Mouse (Mus musculus) left cerebral cortex, postnatal 14 days (tissue): ENCODE measurements around the gene Fry. TPM values are rescaled to one million over a fixed set of nuclear protein-coding genes. Genes with fewer than 3 reads are reported as not detected.
"Not testable (repeated sequence)": the region's sequence is repeated elsewhere in the genome, so short reads cannot be mapped to it uniquely, and the experiment has no call there.

Experiments
- DNase-seq, 2 experiments: peaks; one replicate each; pipeline ENCODE4 v3.0.0; 2021 to 2022; ENCODE audit warnings: low spot score in 2 of 2, mixed read lengths in 1 of 2
- intact Hi-C: fragments of 180-260 bp; cut with DNase I; formaldehyde crosslinking; loops from one replicate; pipeline ENCODE4 v1.15.1; 2025
- total RNA-seq, 2 experiments: library from RNA; stranded (reverse); gene quantifications; 2 replicates each; pipeline ENCODE4 v1.2.3; 2021

The Fry gene
- total RNA-seq, 2 experiments from 2014 or later: 189 to 195 TPM

DNA sequence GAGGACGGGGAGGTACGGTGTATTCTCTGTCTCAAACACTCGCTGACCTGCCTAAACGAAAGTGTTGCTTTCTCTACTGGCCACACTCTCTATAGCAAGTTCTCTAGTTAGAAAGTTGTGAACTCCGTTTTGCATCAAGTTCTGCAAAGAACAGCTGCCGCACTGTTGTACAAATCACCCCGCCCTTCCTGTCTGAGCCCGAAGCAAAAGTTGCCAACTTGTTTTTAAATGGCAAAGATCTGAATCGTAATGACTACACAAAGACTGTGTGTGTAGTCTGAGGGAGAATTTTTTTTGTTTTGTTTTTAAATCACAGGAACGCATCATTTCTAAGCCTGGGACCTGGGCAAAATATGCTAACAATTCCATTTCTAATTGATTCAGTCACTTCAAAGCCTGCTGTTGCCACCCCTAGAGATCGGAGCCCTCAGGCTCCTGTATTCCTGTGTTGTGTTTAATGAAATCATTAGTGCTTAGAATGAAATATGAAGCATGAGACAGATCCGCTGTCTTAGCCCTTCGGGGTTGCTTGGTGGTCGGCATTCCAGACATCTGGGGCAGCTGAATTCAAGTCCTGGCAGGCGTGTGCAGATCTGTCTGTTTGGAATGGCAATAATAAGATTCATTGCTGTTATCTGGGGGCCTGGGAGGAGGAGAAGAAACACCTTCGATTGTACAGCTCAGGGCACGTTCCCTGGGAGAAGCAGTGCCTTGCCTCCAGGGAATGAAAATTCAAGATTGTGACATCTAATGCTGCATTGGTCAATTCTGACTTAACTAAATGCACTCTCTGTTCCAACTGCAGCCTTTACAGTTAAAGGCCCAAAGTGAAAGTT lies 339.7 kb downstream of the Fry start:
- peak in 1 of 2 experiments; percentile 16 for DNase-seq
- intact Hi-C loops: no loop called here

DNA sequence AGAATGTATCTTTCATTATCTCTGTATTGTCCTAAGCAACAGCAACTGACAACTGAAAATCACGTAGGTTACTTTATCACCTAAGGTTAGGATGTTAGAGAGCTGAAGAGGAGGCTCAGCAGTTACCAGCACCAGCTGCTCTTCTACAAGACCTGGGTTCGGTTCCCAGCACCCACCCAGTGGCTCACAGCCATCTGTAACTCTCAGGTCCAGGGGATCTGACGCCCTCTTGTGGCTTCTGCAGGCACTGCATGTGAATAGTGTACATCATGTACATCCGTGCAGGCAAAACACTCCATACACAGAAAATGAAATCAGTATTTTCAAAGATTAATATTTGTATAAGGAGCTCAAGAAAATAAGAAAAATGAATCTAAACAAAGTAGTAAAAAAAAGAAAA lies 341.4 kb downstream of the Fry start:
- DNase-seq: peak in 1 of 2 experiments; percentile 25
- intact Hi-C loops: no loop called here

DNA sequence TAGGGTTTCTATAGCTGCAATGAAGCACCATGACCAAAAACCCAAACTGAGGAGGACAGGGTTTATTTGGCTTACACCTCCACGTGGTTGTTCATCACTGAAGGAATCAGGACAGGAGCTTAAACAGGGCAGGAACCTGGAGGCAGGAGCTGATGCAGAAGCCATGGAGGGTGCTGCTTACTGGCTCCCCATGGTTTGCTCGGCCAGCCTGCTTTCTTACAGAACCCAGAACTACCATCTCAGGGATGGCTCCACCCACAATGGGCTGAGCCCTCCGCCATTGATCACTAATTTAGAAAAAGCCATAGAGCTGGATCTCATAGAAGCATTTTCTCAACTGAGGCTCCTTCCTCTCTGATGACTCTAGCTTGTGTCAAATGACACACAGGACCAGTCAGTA lies 346.3 kb downstream of the Fry start:
- DNase-seq: no peak
- intact Hi-C loops: no loop called here

DNA sequence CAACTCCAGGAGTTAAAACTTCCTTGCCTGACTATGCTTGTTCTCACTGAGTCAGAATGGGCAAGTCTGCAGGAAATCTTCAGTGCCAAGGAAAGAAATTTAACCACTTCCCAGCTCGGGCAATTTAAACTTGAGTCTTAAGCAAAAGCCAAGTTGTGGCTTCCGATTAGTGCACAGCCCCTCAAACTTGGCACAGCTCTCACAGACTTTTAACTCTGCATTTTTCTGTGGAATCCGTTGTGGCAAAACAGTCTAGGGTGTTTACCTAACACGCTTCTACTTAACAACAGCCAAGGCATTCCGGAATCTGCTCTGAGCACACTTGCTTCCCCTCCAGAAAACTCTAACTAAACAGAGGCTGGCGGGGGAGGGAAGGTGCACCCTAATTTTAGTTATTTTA lies 346.8 kb downstream of the Fry start:
- no peak for DNase-seq

DNA sequence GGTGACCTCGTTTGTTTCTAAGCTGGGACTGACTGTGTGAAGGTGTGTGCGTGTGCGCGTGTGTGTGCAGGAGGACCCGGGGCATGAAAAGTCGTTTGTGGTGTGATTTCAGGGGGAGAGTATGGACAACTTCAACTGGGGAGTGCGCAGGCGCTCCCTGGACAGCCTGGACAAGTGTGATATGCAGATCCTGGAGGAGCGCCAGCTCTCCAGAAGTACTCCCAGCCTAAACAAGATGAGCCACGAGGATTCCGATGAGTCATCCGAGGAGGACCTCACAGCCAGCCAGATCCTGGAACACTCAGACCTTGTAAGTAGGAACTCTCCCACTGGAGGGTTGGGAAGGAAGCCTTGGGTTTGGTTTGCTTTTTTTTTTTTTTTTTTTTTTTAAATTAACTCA lies 347.7 kb downstream of the Fry start:
- DNase-seq: peak; percentile 80 to 92
- intact Hi-C loops: no loop called here

More for the DNA sequence above, 346.8 kb downstream of the Fry start:
- intact Hi-C loops: no loop called here

DNA sequence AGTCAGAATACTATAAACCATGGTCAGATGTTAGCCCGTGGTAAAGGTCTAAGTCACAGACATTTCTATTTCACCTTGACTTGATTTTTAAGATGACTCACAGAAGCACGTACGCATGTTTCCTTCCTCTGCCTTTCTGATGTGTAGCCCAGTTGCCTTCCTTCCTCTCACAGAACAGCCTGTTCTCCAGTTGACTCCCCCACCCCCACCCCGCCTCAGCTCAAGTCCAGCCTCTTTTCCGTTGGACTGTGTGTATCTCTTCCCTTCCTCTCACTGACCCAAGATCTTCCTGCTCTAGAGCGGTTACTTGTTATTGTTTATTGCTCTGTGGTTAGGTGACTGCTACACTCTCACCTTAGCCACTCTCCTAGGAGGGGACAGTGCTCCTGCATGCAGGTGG lies 350.0 kb downstream of the Fry start:
- no peak for DNase-seq
- intact Hi-C loops: no loop called here

DNA sequence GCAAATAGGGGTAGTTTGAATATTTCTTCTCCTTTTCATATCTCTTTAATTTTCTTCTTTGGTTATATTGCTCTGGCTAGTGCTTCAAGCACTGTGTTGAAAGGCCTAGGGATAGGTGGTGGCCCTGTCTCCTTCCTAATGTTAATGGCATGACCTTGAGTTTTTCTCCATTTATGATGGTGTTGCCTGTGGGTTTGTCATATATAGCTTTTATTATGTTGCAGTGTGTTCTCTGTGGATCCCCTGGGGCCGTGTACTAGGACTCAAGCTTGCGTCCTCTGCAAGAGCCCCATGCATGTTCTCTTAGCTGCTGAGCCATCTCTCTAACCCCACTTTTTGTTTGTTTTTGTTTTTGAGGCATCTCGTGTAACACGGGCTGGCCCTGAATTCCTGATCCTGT lies 358.9 kb downstream of the Fry start:
- intact Hi-C loops: no loop called here
- no peak for DNase-seq

DNA sequence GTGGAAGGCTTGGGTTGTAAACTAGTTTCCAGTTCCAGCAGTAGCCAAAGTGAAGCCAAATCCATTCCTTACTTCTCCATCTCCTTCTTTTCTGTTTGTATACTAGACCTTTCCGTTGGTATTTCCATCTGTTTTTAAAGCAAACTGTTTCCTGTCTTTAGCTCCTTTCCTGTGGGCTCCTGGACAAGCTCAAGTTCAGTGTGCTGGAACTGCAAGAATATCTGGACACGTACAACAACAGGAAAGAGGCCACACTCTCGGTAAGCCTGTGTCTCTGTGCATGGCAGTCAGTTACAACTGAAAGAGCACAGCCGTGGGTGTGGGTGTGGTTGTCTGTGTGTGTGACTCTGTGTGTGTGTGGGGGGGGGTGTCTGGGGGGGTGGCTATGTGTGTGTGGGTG lies 360.2 kb downstream of the Fry start:
- DNase-seq: no peak
- intact Hi-C loops: no loop called here

DNA sequence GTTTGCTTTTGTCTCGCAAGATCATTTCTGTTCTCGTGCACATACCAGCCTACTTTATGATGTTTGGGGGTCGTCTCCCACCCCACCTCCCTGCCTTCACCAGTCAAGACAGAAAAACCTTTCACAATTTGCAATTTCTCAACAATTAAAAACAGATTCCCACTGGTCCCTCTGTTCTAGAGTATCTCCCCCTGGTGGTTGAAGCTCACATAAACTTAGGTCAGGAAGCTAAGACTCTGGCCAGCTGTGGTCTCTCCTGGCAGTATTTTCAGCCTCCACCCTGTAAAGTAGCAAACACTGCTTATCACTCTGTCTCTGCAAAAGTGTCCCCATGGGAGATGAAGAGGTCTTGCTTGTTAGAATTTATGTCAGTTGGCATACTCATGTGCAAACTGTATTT lies 366.8 kb downstream of the Fry start:
- no peak for DNase-seq
- intact Hi-C loops: no loop called here

DNA sequence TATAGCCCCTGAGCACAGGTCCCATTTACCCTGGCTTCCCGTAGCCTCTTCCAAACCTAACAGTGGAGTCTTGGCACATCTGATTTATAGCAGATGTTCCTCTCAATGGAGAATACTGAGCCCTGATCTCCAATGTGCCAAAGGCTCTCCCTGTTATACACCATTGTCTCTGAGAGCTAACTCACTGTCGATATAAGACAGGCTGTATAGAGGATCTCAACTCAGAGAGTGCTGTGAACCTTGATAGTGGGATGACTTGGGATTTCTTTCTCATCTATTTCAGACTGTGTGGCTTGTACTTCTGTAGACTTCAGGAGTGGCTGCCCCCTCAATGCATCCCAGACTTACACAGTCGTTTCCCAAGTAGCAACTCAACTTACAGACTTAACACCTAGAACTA lies 371.8 kb downstream of the Fry start:
- DNase-seq: no peak
- intact Hi-C loops: no loop called here

DNA sequence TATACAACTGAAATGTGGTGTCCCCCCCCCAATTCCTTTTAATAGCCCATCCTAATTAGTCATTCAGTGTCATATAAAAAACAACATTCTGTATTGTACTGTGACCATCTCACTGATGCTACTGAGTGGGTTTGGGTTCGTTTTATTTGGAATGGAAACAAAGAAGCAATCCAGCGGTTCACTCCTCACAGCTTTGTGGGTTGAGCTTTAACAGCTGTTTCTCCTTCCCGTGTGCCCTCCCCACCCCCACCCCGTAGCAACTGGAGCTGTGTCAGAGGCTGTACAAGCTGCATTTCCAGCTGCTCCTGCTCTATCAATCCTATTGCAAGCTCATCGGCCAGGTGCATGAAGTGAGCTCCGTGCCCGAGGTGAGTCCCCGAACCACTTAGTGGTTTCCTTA lies 372.4 kb downstream of the Fry start:
- intact Hi-C loops: no loop called here
- DNase-seq: no peak

DNA sequence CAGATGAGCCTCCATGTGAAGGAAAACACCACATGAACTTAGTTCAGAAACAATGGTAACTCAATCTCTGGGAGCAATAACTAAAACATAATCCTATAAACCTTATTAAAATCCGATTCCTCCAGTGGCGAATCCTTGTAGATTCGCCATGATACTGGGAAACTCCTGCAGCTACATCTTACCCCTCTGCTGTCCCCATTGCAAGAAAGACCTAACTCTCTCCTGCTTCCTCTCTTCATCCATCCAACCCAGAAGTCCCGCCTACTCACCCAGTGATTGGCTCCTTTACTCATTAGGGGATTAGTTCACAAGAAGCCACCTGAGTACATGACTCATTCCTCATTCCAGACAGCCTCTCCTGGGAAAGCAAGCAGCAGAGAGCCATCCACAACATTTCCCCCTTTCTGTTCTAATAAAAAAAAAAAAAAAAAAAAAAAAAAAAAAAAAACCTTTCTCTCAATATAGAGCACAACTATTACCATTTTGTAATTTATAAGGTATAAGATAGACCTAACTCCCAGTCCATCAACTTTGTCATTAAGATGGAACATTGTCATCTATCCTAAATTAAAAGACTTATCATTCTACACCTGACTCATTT lies 373.2 kb downstream of the Fry start:
- intact Hi-C loops, DNase-seq: not testable (repeated sequence)

DNA sequence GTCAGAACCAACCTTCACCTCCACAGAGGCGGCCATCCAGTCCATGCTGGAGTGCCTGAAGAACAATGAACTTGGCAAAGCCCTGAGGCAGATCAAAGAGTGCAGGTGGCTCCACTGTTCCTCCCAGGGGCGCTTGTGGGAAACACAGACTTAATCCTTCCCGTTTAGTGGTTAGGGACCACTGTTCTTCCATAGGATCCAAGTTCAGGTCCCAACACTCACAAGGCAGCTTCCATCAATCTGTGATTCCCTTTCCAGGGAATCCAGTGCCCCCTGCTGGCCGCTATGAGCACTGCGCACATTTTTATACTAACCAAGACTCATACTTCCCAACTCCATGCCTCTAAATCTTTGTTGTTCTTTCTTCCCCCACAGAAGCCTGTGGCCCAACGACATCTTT lies 377.3 kb downstream of the Fry start:
- peak in 1 of 2 experiments; percentile 30 for DNase-seq
- intact Hi-C loops: no loop called here

DNA sequence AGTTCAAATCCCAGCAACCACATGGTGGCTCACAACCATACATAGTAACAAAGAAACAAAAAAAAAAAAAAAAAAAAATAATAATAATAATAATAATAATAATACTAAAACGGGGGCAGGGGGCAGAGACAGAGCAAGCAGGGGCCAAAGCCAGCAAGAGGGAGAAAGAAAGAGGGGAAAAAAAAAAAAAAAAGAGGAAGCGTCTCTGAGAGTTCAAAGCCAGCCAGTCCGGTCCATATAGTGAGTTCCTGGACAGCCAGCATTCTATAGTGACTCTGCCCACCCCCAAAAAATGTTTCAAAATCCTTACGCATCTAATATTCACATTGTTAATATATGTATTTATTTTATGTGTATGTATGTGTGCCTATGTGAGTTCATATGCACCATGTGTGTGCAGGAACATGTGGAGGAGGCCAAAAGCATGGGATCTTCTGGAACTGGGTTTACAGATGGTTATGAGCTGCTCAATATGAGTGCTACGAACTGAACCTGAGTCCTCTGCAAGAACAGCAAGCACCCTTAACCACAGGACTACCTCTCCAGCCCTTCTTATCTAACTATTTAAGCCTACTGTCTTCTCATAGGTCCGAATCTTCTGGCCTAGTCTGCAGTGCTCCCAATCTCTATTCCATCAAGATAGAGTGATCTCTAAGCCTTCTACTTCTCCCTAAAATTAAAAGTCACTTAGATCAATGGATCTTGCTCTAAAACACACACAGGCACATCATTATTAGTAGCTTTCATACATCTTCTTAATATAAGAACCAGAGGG lies 392.2 kb downstream of the Fry start:
- intact Hi-C loops: no loop called here
- DNase-seq: no peak

DNA sequence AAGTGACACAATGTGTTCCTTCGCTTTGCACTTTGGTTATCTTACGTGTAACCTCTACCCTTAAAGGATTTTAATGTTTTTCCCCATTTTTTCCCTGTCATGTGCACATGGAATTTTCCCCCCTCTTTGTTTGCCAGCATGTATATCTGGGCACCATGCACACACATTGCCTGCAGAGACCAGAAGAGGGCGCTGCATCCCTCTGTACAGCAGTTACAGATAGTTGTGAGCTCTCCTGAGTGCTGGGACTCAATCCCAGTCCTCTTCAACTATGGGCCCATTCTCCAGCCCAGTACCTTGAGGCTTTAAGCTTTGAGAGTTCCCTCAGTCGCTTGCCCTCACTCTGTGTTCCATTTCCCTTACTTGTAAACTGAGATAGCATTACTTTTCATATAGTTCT lies 394.8 kb downstream of the Fry start:
- intact Hi-C loops: no loop called here
- DNase-seq: no peak

DNA sequence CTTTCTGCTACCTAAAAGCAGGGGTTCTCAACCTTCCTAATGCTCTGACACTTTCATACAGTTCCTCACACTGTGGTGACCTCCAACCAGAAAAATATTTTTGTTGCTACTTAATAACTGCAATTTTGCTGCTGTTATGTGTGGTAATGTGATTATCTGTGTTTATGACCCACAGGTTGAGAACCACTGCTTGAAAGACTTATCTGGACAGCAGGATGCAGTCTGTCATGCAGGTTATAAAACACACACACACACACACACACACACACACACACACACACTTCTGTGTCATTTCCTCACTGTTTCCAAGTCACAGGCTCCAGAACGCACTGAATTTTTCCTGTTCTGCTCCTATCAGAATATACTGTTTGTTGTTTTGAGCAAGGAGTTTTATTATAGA lies 395.6 kb downstream of the Fry start:
- intact Hi-C loops: no loop called here
- DNase-seq: no peak

DNA sequence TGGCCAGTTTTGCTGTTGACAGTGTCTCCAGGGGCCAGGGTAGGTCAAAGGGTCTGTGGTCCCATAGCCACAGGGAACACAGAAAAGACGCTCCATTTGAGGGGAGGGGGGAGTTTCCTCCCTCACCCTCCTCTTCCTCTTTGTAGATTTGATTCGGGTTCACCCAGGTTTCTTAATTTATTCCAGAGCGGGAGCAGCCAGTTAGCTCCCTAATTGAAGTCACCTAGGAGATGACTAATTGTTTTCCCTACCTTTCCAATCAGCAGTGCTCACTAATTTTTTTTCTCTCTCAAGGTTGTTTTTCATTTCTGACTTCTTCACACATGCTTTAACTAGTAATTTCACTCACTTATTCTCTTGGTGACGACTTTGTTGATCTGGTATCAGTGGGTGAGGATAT lies 399.6 kb downstream of the Fry start, which contains the start of gene Zar1l:
TSS of gene Zar1l (minus strand) at position 101 of the 400 bp plus-strand sequence.
- intact Hi-C loops: no loop called here
- DNase-seq: no peak

DNA sequence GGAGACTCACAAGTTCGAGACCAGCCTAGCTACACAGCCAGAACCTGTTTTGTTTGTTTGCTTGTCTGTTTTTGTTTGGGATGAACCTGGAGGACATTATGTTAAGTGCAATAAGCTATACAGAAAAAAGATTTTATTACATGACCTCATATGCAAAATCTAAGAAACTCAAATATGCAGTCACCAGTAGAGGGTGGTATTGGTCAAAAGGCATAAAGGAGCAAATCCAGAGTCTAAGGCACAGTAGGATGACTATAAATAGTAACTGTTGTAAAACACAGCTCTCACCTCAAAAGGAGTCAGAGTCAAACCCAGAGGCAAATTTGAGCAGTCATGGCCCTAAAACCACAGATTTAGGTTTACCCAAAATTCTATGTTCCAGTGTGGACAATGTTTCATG lies 401.1 kb downstream of the Fry start:
- intact Hi-C loops: no loop called here

DNA sequence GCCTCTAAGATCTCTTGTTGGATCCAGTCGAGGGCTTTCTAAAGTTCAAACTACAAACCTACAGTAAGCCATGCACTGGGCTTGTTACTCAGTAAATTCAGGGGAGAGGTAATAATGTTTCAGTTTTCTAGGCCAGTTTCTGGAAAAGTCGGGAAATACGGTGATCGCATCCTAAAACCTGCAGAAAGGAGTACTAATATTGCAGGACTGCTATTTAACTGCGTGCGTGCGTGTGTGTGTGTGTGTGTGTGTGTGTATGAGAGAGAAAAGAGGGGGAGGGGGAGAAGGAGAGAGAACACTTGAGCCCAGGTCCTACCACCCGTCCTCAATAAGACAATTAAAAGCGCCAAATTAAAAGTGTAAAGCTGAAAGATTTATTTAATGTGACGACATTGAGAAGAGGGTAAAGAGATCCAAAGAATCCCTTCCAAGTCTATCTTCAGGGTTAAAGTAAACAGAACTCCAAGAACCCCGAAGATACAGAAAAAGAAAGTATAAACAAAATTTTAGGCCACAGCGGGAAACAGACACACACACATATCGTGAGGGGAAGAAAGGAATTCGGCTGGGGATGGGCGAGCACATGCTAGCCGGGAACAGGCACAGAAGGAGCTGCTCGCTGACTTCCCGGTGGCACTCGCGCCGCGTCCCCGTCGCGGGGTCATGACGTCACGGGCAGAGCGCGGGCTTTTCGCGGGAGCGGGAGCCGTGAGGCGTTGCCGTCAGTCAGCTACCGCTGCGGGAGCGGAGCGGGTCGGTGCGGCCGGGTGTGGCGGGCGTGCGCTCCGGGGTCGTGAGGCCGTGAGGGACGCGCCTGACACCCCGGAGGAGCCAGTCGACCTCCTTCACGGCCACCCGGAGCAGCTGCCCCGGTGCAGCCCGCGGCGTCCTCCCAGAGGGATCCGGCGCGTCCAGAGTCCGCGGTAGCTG lies 403.8 kb downstream of the Fry start, which contains the start of gene Brca2:
TSS of gene Brca2 (plus strand) at position 694 of the 930 bp plus-strand sequence.
- intact Hi-C loops: loop anchor here (2.0 kb wide), 1 partner anchor 143 kb away; no protein-coding TSS in a partner anchor
- peak; percentile 83 to 92 for DNase-seq

More for the DNA sequence above, 401.1 kb downstream of the Fry start:
- DNase-seq: peak in 1 of 2 experiments; percentile 35
